Mouse (Mus musculus) midbrain, embryonic 16.5 days (tissue): ENCODE data around the gene Lce1d. TPM values are rescaled to one million over a fixed set of nuclear protein-coding genes. Genes with fewer than 3 reads are reported as not detected.
A peak's percentile ranks its signal among the peaks of the same experiment; 100 is the strongest.

ENCODE experiments used
- ATAC-seq: fragments of 200-750 bp; cut with Nextera tagmentation; 2 replicates; pipeline ENCODE4 v1.8.0; 2017; ENCODE audit warnings: moderate TSS enrichment
- H3K27ac ChIP-seq: fragments of 300-500 bp; sonication (generic); 2 replicates; pipeline ENCODE4 v1.5.1; 2014; ENCODE audit warnings: mild to moderate bottlenecking, low read length, mixed read lengths
- H3K27me3 ChIP-seq: fragments of 300-500 bp; sonication (generic); 2 replicates; pipeline ENCODE4 v1.6.1; 2014; ENCODE audit warnings: low read depth, low read length, mixed read lengths; ENCODE audit not compliant: control insufficient read depth, insufficient read depth
- H3K36me3 ChIP-seq: fragments of 300-500 bp; sonication (generic); 2 replicates; pipeline ENCODE4 v1.6.1; 2014; ENCODE audit warnings: mild to moderate bottlenecking, low read length, moderate library complexity, mixed read lengths; ENCODE audit not compliant: control insufficient read depth, insufficient read depth
- H3K4me1 ChIP-seq: fragments of 300-500 bp; sonication (generic); 2 replicates; pipeline ENCODE4 v1.6.1; 2014; ENCODE audit warnings: mild to moderate bottlenecking, low read length, mixed read lengths; ENCODE audit not compliant: control insufficient read depth, insufficient read depth
- H3K4me2 ChIP-seq: fragments of 300-500 bp; sonication (generic); 2 replicates; pipeline ENCODE4 v1.6.1; 2014; ENCODE audit warnings: mild to moderate bottlenecking, low read length, mixed read lengths
- H3K4me3 ChIP-seq: fragments of 300-500 bp; sonication (generic); 2 replicates; pipeline ENCODE4 v1.5.1; 2014; ENCODE audit warnings: low read depth, mild to moderate bottlenecking, low read length, moderate library complexity, mixed read lengths
- H3K9ac ChIP-seq: fragments of 300-500 bp; sonication (generic); 2 replicates; pipeline ENCODE4 v1.6.1; 2014; ENCODE audit warnings: low read depth, low read length, mixed read lengths
- H3K9me3 ChIP-seq: fragments of 300-500 bp; sonication (generic); replicated peaks from 2 replicates; pipeline ENCODE4 v1.6.1; 2014; ENCODE audit warnings: mild to moderate bottlenecking, low read length, mixed read lengths; ENCODE audit not compliant: control insufficient read depth, poor library complexity, severe bottlenecking
- WGBS: fragments of 180-500 bp; shearing (Covaris S2); extraction: QIAGEN DNeasy Blood & Tissue Kit; methylation state at CpG from one replicate; pipeline ENCODE4 v1.1.7; 2014; 5-methylcytosine and 5-hydroxymethylcytosine counted together
- polyA plus RNA-seq: library from polyadenylated mRNA; unstranded; fragments of >200 nt; fragmentation: Nextera tagmentation; extraction: Ambion mirVana; gene quantifications from 2 replicates; pipeline ENCODE4 v1.2.1, GENCODE M21; 2015

Lce1d gene
- polyA plus RNA-seq, 1 experiment from 2014 or later = not detected

DNA sequence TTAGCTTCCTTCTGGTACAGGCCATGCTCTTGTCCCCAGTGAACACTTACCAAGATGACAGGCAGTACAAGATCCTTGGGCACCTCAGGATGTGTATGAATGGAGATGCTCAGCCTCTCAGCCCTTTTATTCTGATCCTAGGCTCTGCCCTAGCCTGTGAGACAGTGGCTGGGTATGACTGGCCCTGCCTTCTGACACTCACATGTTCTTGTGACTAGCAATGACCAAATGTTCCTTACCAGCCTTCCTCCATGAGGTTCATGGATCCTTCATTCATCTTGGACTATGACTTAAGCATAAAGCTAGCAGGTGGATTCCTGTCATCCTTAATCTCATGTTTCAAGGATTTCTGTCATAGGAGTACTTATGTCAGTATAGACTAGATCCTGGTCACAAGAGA is 16.8 kb downstream of the Lce1d start, which contains the start of gene Lce1a2:
TSS of gene Lce1a2 (minus strand) at position 101 of the 400 bp plus-strand sequence.
- no peak within 1 kb of the TSS for H3K9ac ChIP-seq
- no peak for ATAC-seq
- H3K36me3 ChIP-seq = no peaks in the 10 kb centered on the region

GRCm38 (mm10) chr3:92656826-92657225 is 30.2 kb downstream of the Lce1d start, which contains the start of gene Lce1b:
TSS of gene Lce1b (minus strand) at chr3:92656926.
- Histone ChIP-seq H3K4me3 (no peak within 1 kb of the TSS), H3K4me1 (no peaks in the 10 kb centered on the region), H3K4me2 (no peak within 1 kb of the TSS), H3K36me3 (no peaks in the 10 kb centered on the region), H3K9me3 (no peaks in the 10 kb centered on the region), H3K9ac (no peak within 1 kb of the TSS), H3K27me3 (no peaks in the 10 kb centered on the region), H3K27ac (no peak within 1 kb of the TSS)
- ATAC-seq = no peak

More for the DNA sequence above, 16.8 kb downstream of the Lce1d start, which contains the start of gene Lce1a2:
- Histone ChIP-seq H3K9me3 (no peaks in the 10 kb centered on the region), H3K4me2 (no peak within 1 kb of the TSS), H3K4me1 (no peaks in the 10 kb centered on the region), H3K4me3 (no peak within 1 kb of the TSS), H3K27ac (no peak within 1 kb of the TSS), H3K27me3 (no peaks in the 10 kb centered on the region)

DNA sequence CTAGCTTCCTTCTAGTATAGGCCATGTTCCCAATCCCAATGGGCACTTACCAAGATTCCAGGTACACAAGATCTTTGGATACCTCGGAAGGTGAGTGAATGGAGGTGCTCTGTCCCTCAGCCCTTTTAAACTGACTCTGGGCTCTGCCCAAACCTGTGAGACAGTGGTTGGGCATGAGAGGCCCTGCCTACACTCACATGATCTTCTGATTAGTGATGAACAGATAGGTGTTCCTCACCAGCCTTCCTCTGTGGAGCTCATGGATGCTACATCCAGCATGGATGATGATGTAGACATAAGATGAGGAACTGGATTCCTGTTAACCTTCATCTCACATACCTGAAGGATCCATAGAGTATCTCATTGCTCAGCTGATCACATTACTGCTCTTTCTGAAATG is 38.8 kb downstream of the Lce1d start, which contains the start of gene Lce1a1:
TSS of gene Lce1a1 (minus strand) at position 101 of the 400 bp plus-strand sequence.
- no peaks in the 10 kb centered on the region for H3K9me3 ChIP-seq
- H3K4me1 ChIP-seq = no peaks in the 10 kb centered on the region
- H3K9ac ChIP-seq = no peak within 1 kb of the TSS
- no peaks in the 10 kb centered on the region for H3K36me3 ChIP-seq
- no peaks in the 10 kb centered on the region for H3K27me3 ChIP-seq
- H3K27ac ChIP-seq = no peak within 1 kb of the TSS
- no peak within 1 kb of the TSS for H3K4me3 ChIP-seq
- no peak within 1 kb of the TSS for H3K4me2 ChIP-seq
- ATAC-seq = no peak
- WGBS = 87% methylated on average over 1 of the region's 1 CpGs

DNA sequence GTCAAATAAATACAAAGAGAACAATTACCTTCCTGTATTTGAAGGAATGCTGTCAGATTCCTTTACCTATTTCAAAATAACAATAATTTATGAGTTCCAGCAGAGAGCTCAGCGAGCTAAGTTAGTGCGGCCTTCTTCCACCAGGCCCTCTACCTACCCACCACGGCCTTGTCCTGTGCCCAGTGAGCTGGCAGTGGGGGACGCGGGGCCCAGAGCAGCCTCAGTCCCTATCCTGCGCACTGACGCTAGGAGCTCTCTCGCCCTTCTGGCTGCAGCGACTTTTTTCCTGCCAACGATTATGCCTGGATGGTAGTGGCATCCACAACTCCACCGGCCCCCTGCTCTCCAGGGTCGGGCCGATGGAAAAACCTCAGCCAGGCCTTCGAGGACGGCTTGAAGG is 47.2 kb downstream of the Lce1d start:
- Histone ChIP-seq H3K9ac (no peak overlapping the region), H3K4me2 (no peak overlapping the region), H3K27ac (no peak overlapping the region), H3K36me3 (no peaks in the 10 kb centered on the region), H3K9me3 (no peaks in the 10 kb centered on the region), H3K4me3 (no peak overlapping the region), H3K27me3 (no peaks in the 10 kb centered on the region), H3K4me1 (no peaks in the 10 kb centered on the region)
- ATAC-seq = no peak
- WGBS = 93% methylated on average over 15 of the region's 15 CpGs

- H3K27ac ChIP-seq = no peak overlapping the region
- no peaks in the 10 kb centered on the region for H3K27me3 ChIP-seq
- ATAC-seq = 0 out of 2 replicates have a peak, but pooled peaks have one; percentile 17
- H3K4me2 ChIP-seq = no peak overlapping the region
- no peaks in the 10 kb centered on the region for H3K36me3 ChIP-seq
- 53% methylated on average over 3 of the region's 3 CpGs for WGBS
- no peak overlapping the region for H3K9ac ChIP-seq
- no peaks in the 10 kb centered on the region for H3K4me1 ChIP-seq
- no peak overlapping the region for H3K4me3 ChIP-seq
- no peaks in the 10 kb centered on the region for H3K9me3 ChIP-seq
Measured at GRCm38 (mm10) chr3:92638653-92638991, 48.4 kb downstream of the Lce1d start.

DNA sequence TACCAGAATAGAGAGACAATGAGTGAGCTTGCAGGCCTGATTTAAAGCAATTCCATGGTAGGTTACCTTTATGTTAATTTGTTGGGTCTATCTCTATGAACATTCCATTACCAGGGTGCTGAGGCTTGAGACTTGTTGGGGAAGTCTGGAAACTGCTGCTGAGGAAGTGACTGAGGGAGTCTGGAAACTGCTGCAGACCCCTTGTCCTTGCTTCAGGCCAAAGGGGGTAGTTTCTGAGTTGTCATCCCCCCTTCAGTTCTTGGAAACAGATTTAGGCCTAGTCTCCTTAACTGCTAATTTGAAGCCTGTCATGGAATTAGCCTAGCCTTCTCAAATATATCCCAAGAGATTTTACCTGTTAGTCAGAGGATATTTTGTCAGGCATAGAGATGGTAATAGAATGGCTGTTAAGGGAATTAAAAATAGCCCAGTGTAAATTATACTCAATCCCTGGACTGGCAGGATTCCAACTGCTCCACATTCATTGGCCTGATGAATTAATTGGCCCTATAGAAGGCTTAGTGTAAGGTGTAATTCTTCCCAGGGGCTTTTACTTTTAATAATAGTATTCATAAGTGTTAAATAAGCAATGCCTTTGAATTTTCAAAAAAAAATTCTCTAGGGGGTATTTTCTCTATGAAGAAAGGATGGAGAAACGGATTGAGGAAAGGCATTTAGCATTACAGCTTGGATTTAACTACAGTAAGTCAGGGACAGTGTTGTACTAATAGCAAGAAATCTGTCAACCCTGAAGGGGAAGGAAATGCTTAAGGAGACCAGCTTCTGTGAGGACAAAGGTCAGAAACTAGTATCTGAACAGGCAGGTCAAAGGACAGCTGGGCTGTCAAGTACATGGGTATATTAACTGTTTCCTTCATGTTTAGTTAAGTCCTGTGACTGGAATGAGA is 49.0 kb downstream of the Lce1d start:
- WGBS = 21% methylated on average over 1 of the region's 1 CpGs
- H3K9me3 ChIP-seq = no peaks in the 10 kb centered on the region

More for the DNA sequence above, 49.0 kb downstream of the Lce1d start:
- peak; percentile 76 for ATAC-seq
- Histone ChIP-seq H3K4me3 (no peak overlapping the region), H3K9ac (no peak overlapping the region), H3K4me2 (no peak overlapping the region), H3K27me3 (no peaks in the 10 kb centered on the region), H3K4me1 (no peaks in the 10 kb centered on the region), H3K36me3 (no peaks in the 10 kb centered on the region), H3K27ac (no peak overlapping the region)

Other genes starting within 250 kb of the Lce1d start
- not detected in 2 replicates for gene Sprr1b, start 248.4 kb downstream of the Lce1d start, polyA plus RNA-seq
- gene Sprr3, start 228.5 kb downstream of the Lce1d start, polyA plus RNA-seq = not detected in 2 replicates
- 0.24 TPM in 1 of 2 replicates, not detected in the other for gene Sprr1a, start 201.3 kb downstream of the Lce1d start, polyA plus RNA-seq
- gene Sprr4, start 186.7 kb downstream of the Lce1d start, polyA plus RNA-seq = not detected in 2 replicates
- not detected in 2 replicates for gene 2310046K23Rik, start 152.7 kb downstream of the Lce1d start, polyA plus RNA-seq
- not detected in 2 replicates for gene Ivl, start 113.5 kb downstream of the Lce1d start, polyA plus RNA-seq
- gene Smcp, start 98.2 kb downstream of the Lce1d start, polyA plus RNA-seq = not detected in 2 replicates
- gene 2210017I01Rik, start 79.7 kb downstream of the Lce1d start, polyA plus RNA-seq = not detected in 2 replicates
- not detected in 2 replicates for gene Lce6a, start 65.5 kb downstream of the Lce1d start, polyA plus RNA-seq
- gene Lce1a1, start 38.9 kb downstream of the Lce1d start, polyA plus RNA-seq = not detected in 2 replicates
- not detected in 2 replicates for gene Lce1b, start 30.3 kb downstream of the Lce1d start, polyA plus RNA-seq
- gene Lce1a2, start 16.9 kb downstream of the Lce1d start, polyA plus RNA-seq = not detected in 2 replicates
- not detected in 2 replicates for gene Lce1c, start 8.0 kb downstream of the Lce1d start, polyA plus RNA-seq
- gene Lce1e, start 21.9 kb upstream of the Lce1d start, polyA plus RNA-seq = not detected in 2 replicates
- not detected in 2 replicates for gene Lce1f, start 33.1 kb upstream of the Lce1d start, polyA plus RNA-seq
- not detected in 2 replicates for gene Gm38119, start 51.9 kb upstream of the Lce1d start, polyA plus RNA-seq
- not detected in 2 replicates for gene Lce1g, start 65.1 kb upstream of the Lce1d start, polyA plus RNA-seq
- not detected in 2 replicates for gene Lce1h, start 77.9 kb upstream of the Lce1d start, polyA plus RNA-seq
- gene Lce1i, start 91.7 kb upstream of the Lce1d start, polyA plus RNA-seq = not detected in 2 replicates
- not detected in 2 replicates for gene Lce1j, start 103.3 kb upstream of the Lce1d start, polyA plus RNA-seq
- not detected in 2 replicates for gene Lce1k, start 120.7 kb upstream of the Lce1d start, polyA plus RNA-seq
- gene Kprp, start 140.0 kb upstream of the Lce1d start, polyA plus RNA-seq = not detected in 2 replicates
- gene Lce1l, start 164.1 kb upstream of the Lce1d start, polyA plus RNA-seq = not detected in 2 replicates
- gene 2310050C09Rik, start 183.0 kb upstream of the Lce1d start, polyA plus RNA-seq = not detected in 2 replicates
- gene Lce3a, start 239.0 kb upstream of the Lce1d start, polyA plus RNA-seq = not detected in 2 replicates
- not detected in 2 replicates for gene Lce3b, start 245.8 kb upstream of the Lce1d start, polyA plus RNA-seq